Mouse (Mus musculus) G1E-ER4 (cell line): ENCODE results near the gene Napb. TPM values are rescaled to one million over a fixed set of nuclear protein-coding genes. Genes with fewer than 3 reads are reported as not detected.

ENCODE experiments used
- GATA1 ChIP-seq: IDR thresholded peaks from one replicate; pipeline ENCODE4 v1.8.0; 2012; ENCODE audit warnings: low read length, inconsistent platforms
- polyA plus RNA-seq: library from polyadenylated mRNA; stranded (reverse); fragments of >175 nt; gene quantifications from 2 replicates; pipeline ENCODE4 v1.2.3, GENCODE M21; 2012

Napb gene
- polyA plus RNA-seq, 1 experiment: not detected

- TF ChIP-seq GATA1: no peak
These were observed 68.8 kb downstream of the Napb start for GRCm38 (mm10) chr2:148663458-148663857.

- TF ChIP-seq GATA1: no peak
These were observed 77.3 kb downstream of the Napb start for GRCm38 (mm10) chr2:148654961-148655360.

- TF ChIP-seq GATA1: no peak
These were observed 81.5 kb downstream of the Napb start for GRCm38 (mm10) chr2:148650587-148651357.

GRCm38 (mm10) chr2:148644421-148645000 lies 87.8 kb downstream of the Napb start:
- TF ChIP-seq GATA1: no peak

Other genes with a start within 250 kb of the Napb start
- 29.7 and 37.5 TPM in 2 replicates for gene Nxt1, start 59.9 kb downstream of the Napb start, polyA plus RNA-seq
- 11.9 and 14.9 TPM in 2 replicates for gene Gzf1, start 51.4 kb downstream of the Napb start, polyA plus RNA-seq
- not detected in 2 replicates for gene Cstl1, start 17.9 kb upstream of the Napb start, polyA plus RNA-seq
- gene Cst11, start 39.0 kb upstream of the Napb start, polyA plus RNA-seq: not detected in 2 replicates
- not detected in 2 replicates for gene 8030411F24Rik, start 49.5 kb upstream of the Napb start, polyA plus RNA-seq
- not detected in 2 replicates for gene Cst12, start 56.9 kb upstream of the Napb start, polyA plus RNA-seq
- not detected in 2 replicates for gene Cst8, start 66.3 kb upstream of the Napb start, polyA plus RNA-seq
- not detected in 2 replicates for gene Cst13, start 87.6 kb upstream of the Napb start, polyA plus RNA-seq
- not detected in 2 replicates for gene Cst9, start 102.7 kb upstream of the Napb start, polyA plus RNA-seq
- gene 9230104L09Rik, start 132.6 kb upstream of the Napb start, polyA plus RNA-seq: not detected in 2 replicates
- gene Cst3, start 143.2 kb upstream of the Napb start, polyA plus RNA-seq: 103 and 150 TPM in 2 replicates